Mouse (Mus musculus) ovary, adult 18-20 months (tissue): Measurements from ENCODE around the gene Zfp385b.

ENCODE experiments used
- DNase-seq: peaks from one replicate; pipeline ENCODE4 v3.0.0; 2022; ENCODE audit warnings: low spot score, mixed read lengths

Gene Zfp385b

GRCm38 (mm10) chr2:77790295-77790694 lies 29.1 kb downstream of the Zfp385b start:
- no peak for DNase-seq

- DNase-seq, result no peak
Measured at GRCm38 (mm10) chr2:77781390-77781789, 38.0 kb downstream of the Zfp385b start.

GRCm38 (mm10) chr2:77777781-77778180 lies 41.7 kb downstream of the Zfp385b start:
- DNase-seq, result no peak

- DNase-seq, result no peak
Measured at GRCm38 (mm10) chr2:77777047-77777686, 42.3 kb downstream of the Zfp385b start.

GRCm38 (mm10) chr2:77775247-77775880 lies 44.1 kb downstream of the Zfp385b start:
- no peak for DNase-seq

GRCm38 (mm10) chr2:77770056-77770697 lies 49.3 kb downstream of the Zfp385b start:
- DNase-seq, result no peak

GRCm38 (mm10) chr2:77768321-77768886 lies 51.0 kb downstream of the Zfp385b start:
- no peak for DNase-seq

- no peak for DNase-seq
Measured at GRCm38 (mm10) chr2:77761967-77762366, 57.5 kb downstream of the Zfp385b start.

- DNase-seq, result no peak
Measured at GRCm38 (mm10) chr2:77758403-77759071, 60.9 kb downstream of the Zfp385b start.

GRCm38 (mm10) chr2:77752491-77752890 lies 66.9 kb downstream of the Zfp385b start:
- no peak for DNase-seq

GRCm38 (mm10) chr2:77749631-77750030 lies 69.8 kb downstream of the Zfp385b start:
- DNase-seq, result no peak

GRCm38 (mm10) chr2:77746417-77746816 lies 73.0 kb downstream of the Zfp385b start:
- DNase-seq, result no peak

GRCm38 (mm10) chr2:77745246-77745645 lies 74.2 kb downstream of the Zfp385b start:
- no peak for DNase-seq

GRCm38 (mm10) chr2:77742359-77742758 lies 77.1 kb downstream of the Zfp385b start:
- DNase-seq, result no peak

GRCm38 (mm10) chr2:77730196-77730595 lies 89.2 kb downstream of the Zfp385b start:
- no peak for DNase-seq

GRCm38 (mm10) chr2:77726798-77727197 lies 92.6 kb downstream of the Zfp385b start:
- no peak for DNase-seq

GRCm38 (mm10) chr2:77720806-77721205 lies 98.6 kb downstream of the Zfp385b start:
- no peak for DNase-seq

GRCm38 (mm10) chr2:77716367-77716766 lies 103.1 kb downstream of the Zfp385b start:
- no peak for DNase-seq

- DNase-seq, result no peak
Measured at GRCm38 (mm10) chr2:77713886-77714285, 105.6 kb downstream of the Zfp385b start.

- DNase-seq, result no peak
Measured at GRCm38 (mm10) chr2:77711751-77712150, 107.7 kb downstream of the Zfp385b start.

- no peak for DNase-seq
Measured at GRCm38 (mm10) chr2:77709206-77709794, 110.1 kb downstream of the Zfp385b start.

GRCm38 (mm10) chr2:77707138-77707537 lies 112.3 kb downstream of the Zfp385b start:
- no peak for DNase-seq
